Mouse (Mus musculus) monocyte, adult 59 days (primary cell): Measurements from ENCODE around the gene 4930412O13Rik. TPM values are rescaled to one million over a fixed set of nuclear protein-coding genes. Genes with fewer than 3 reads are reported as not detected.

Experiments used
- total RNA-seq, 2 experiments: library from RNA; stranded (reverse); gene quantifications; one replicate each; pipeline ENCODE4 v1.2.4; 2023

Gene 4930412O13Rik
- not detected for total RNA-seq

GRCm38 (mm10) chr2:9881051-9881591 lies at the start of gene 4930412O13Rik:
TSS of gene 4930412O13Rik (plus strand) at chr2:9881252.

GRCm38 (mm10) chr2:9888913-9889650 lies 8.0 kb downstream of the 4930412O13Rik start, which contains the start of gene 9230102O04Rik:
TSS of gene 9230102O04Rik (minus strand) at chr2:9889540.

GRCm38 (mm10) chr2:9889651-9890183 lies 8.7 kb downstream of the 4930412O13Rik start, which contains the start of gene Gata3:
TSS of gene Gata3 (minus strand) at chr2:9890034.

Other genes starting within 250 kb of the 4930412O13Rik start
- gene 9230102O04Rik, start 8.3 kb downstream of the 4930412O13Rik start, total RNA-seq, result not detected
- gene Gata3, start 8.8 kb downstream of the 4930412O13Rik start, total RNA-seq, result 1 to 10 TPM in 1 of 2 experiments, under 1 TPM in 1; 0.30 to 1.6 TPM
- gene Taf3, start 167.3 kb downstream of the 4930412O13Rik start, total RNA-seq, result 10 to 100 TPM; 15.1 to 18.5 TPM
- gene Atp5c1, start 199.3 kb downstream of the 4930412O13Rik start, total RNA-seq, result 100 to 1,000 TPM; 147 to 162 TPM
- gene Kin, start 199.3 kb downstream of the 4930412O13Rik start, total RNA-seq, result 10 to 100 TPM; 17.2 to 18.6 TPM